Mouse (Mus musculus) limb, embryonic 15.5 days (tissue): ENCODE data around the gene Cdk2ap1. TPM values are rescaled to one million over a fixed set of nuclear protein-coding genes. Genes with fewer than 3 reads are reported as not detected.
"Not testable (repeated sequence)": the region's sequence is repeated elsewhere in the genome, so short reads cannot be mapped to it uniquely, and the experiment has no call there.

Source experiments
- ATAC-seq: fragments of 200-750 bp; cut with Nextera tagmentation; 2 replicates; pipeline ENCODE4 v1.8.0; 2017; ENCODE audit warnings: low read depth, moderate TSS enrichment; ENCODE audit not compliant: insufficient number of reproducible peaks, low FRiP score, low TSS enrichment
- H3K27ac ChIP-seq: fragments of 300-500 bp; sonication (generic); 2 replicates; pipeline ENCODE4 v1.5.1; 2015; ENCODE audit warnings: moderate library complexity, mild to moderate bottlenecking, inconsistent platforms
- H3K27me3 ChIP-seq: fragments of 300-500 bp; sonication (generic); 2 replicates; pipeline ENCODE4 v1.6.1; 2015; ENCODE audit warnings: inconsistent platforms
- H3K36me3 ChIP-seq: fragments of 300-500 bp; sonication (generic); 2 replicates; pipeline ENCODE4 v1.6.1; 2015; ENCODE audit warnings: inconsistent platforms
- H3K4me1 ChIP-seq: fragments of 300-500 bp; sonication (generic); 2 replicates; pipeline ENCODE4 v1.6.1; 2015; ENCODE audit warnings: inconsistent platforms
- H3K4me2 ChIP-seq: fragments of 300-500 bp; sonication (generic); 2 replicates; pipeline ENCODE4 v1.6.1; 2015; ENCODE audit warnings: mild to moderate bottlenecking, inconsistent platforms
- H3K4me3 ChIP-seq: fragments of 300-500 bp; sonication (generic); 2 replicates; pipeline ENCODE4 v1.5.1; 2015; ENCODE audit warnings: mild to moderate bottlenecking, inconsistent platforms
- H3K9ac ChIP-seq: fragments of 300-500 bp; sonication (generic); 2 replicates; pipeline ENCODE4 v1.6.1; 2015; ENCODE audit warnings: inconsistent platforms
- H3K9me3 ChIP-seq: fragments of 300-500 bp; sonication (generic); 2 replicates; pipeline ENCODE4 v1.6.1; 2016; ENCODE audit warnings: inconsistent platforms
- WGBS: fragments of 180-500 bp; shearing (Covaris S2); methylation state at CpG from one replicate; pipeline ENCODE4 v1.1.7; 2015; 5-methylcytosine and 5-hydroxymethylcytosine counted together
- polyA plus RNA-seq: library from polyadenylated mRNA; unstranded; fragments of >200 nt; fragmentation: Nextera tagmentation; extraction: Ambion mirVana; gene quantifications from 2 replicates; pipeline ENCODE4 v1.2.1, GENCODE M21; 2015

Gene Cdk2ap1
- 37.7 and 49.2 TPM in 2 replicates for polyA plus RNA-seq

DNA sequence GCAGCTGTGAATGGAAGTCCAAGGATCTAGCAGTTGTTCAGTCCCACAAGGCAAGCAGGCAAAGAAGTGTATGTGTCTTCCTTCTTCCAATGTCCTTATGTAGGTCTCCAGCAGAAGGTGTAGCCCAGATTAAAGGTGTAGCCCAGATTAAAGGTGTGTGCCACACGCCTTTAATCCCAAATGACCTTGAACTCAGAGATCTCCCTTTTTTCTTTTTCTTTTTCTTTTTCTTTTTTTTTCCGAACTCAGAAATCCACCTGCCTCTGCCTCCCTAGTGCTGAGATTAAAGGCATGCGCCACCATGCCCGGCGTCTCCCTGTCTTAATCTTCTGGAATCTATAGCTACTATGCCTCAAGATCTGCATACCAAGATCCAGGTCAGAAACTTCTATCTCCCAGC, at the start of gene Cdk2ap1:
Gene Cdk2ap1, minus strand, starts transcription at position 101 of the 400 bp plus-strand sequence.
- not testable (repeated sequence) for H3K4me2 ChIP-seq, H3K27ac ChIP-seq, H3K36me3 ChIP-seq, ATAC-seq, H3K27me3 ChIP-seq, H3K9ac ChIP-seq, H3K4me1 ChIP-seq, H3K9me3 ChIP-seq, H3K4me3 ChIP-seq
- WGBS: 88% methylated on average over 5 of the region's 5 CpGs

DNA sequence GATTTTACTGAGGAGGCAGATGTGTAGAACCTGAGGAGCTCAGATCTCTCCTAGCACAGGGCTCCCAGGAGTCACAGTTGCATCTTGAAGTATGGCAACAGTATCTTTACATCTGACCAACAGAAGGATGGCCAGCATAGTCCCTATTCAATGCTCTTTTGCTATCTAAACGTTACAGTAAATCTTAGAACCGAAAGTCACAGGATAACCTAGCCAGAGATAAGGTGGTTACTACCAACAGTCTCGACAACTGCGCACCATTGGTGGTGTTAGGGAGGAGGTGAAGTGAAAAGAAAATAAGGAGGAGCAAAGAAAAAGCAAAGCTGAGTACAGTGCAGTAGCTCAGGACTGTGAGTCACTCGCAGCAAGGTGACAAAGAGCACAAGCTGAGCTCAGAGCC, 49.3 kb upstream of the Cdk2ap1 start:
- peaks cover 53% of the 10 kb centered on the region for H3K36me3 ChIP-seq
- no peaks in the 10 kb centered on the region for H3K9me3 ChIP-seq
- no peak for ATAC-seq
- no peak overlapping the region for H3K4me2 ChIP-seq
- no peak overlapping the region for H3K9ac ChIP-seq
- no peak overlapping the region for H3K27ac ChIP-seq
- no peaks in the 10 kb centered on the region for H3K27me3 ChIP-seq
- H3K4me1 ChIP-seq: no peaks in the 10 kb centered on the region
- 94% methylated on average over 5 of the region's 5 CpGs for WGBS
- no peak overlapping the region for H3K4me3 ChIP-seq

DNA sequence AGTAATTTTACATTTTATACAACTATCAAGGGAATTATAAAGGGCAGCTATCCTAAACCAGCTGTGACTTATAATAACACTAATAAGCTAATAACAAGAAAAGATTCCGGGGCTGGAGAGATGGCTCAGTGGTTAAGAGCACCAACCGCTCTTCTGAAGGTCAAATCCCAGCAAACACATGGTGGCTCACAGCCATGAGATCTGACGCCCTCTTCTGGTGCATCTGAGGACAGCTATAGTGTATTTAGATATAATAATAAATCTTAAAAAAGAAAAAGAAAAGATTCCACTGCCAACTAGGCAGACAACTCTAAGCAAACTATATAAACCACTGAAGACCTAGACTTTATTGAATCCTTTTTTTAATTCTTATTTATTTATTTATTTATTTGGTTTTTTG, 47.9 kb upstream of the Cdk2ap1 start:
- Histone ChIP-seq H3K9me3 (no peaks in the 10 kb centered on the region), H3K4me1 (no peaks in the 10 kb centered on the region), H3K36me3 (peaks cover 65% of the 10 kb centered on the region), H3K27me3 (no peaks in the 10 kb centered on the region), H3K9ac (no peak overlapping the region), H3K4me3 (no peak overlapping the region), H3K27ac (no peak overlapping the region), H3K4me2 (no peak overlapping the region)
- 73% methylated on average over 3 of the region's 3 CpGs for WGBS
- no peak for ATAC-seq

DNA sequence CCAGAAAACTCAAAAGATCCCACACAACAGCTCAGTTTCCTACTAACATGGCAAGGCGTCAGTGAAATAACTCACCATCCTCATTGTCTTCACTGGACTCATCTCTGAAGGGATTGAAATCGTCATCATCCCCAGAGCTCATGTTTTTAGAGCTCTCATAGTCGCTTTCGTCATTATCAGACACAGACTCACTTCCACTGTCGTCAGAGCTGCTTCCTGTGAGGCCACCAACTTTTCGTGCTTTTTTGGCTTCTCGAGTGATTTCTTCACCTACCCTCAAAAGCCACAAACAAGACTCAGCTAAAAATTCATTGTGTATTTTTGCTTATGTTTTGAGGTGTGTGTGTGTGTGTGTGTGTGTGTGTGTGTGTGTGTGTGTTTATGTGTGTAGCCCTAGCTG, 30.8 kb upstream of the Cdk2ap1 start:
- no peak overlapping the region for H3K4me3 ChIP-seq
- no peaks in the 10 kb centered on the region for H3K27me3 ChIP-seq
- H3K9ac ChIP-seq: no peak overlapping the region
- no peaks in the 10 kb centered on the region for H3K4me1 ChIP-seq
- no peak for ATAC-seq
- H3K9me3 ChIP-seq: no peaks in the 10 kb centered on the region
- H3K4me2 ChIP-seq: no peak overlapping the region
- no peak overlapping the region for H3K27ac ChIP-seq
- 88% methylated on average over 7 of the region's 7 CpGs for WGBS
- peaks cover 81% of the 10 kb centered on the region for H3K36me3 ChIP-seq

DNA sequence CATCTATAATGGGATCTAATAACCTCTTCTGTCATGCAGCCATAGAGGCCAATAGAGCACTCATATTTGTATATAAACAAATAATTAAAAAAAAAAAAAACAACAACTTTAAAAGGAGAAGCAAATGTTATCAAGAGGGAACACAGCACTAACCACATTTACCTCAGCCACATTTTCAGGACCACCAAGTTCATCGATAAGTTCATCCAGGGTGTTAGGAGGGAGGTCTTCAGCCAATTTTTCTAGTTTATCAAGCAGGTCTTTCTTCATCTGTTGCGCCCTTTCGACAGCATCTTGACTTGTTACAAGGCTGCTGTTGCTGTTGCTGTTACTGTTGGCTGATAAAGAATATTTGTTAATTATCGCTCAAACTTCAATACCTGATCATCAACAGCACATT, 29.5 kb upstream of the Cdk2ap1 start:
- no peaks in the 10 kb centered on the region for H3K9me3 ChIP-seq
- ATAC-seq: no peak
- WGBS: 99% methylated on average over 4 of the region's 4 CpGs
- no peaks in the 10 kb centered on the region for H3K4me1 ChIP-seq
- H3K27me3 ChIP-seq: no peaks in the 10 kb centered on the region
- no peak overlapping the region for H3K4me2 ChIP-seq
- H3K36me3 ChIP-seq: peaks cover 83% of the 10 kb centered on the region
- H3K27ac ChIP-seq: no peak overlapping the region
- H3K4me3 ChIP-seq: no peak overlapping the region
- no peak overlapping the region for H3K9ac ChIP-seq

DNA sequence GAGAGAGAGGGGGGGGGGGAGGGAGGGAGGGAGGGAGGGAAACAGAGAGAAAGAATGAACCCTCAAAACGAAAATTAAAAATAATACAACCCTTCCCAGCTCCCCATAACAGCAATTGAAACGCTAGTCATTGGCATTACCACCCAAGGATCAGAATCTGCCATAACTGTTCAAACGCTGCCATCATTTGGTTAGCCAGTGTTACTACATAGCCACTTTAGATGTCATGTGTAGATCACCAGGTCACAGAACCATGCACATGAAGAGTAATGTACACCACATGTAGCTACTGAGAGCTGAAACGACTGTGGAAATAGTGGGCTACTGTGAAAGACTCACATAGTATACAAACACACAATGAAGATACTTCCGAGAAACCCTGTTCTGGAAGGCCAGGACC, 25.1 kb upstream of the Cdk2ap1 start:
- H3K9me3 ChIP-seq: no peaks in the 10 kb centered on the region
- WGBS: 68% methylated on average over 5 of the region's 5 CpGs
- H3K27me3 ChIP-seq: no peaks in the 10 kb centered on the region
- peaks cover 85% of the 10 kb centered on the region for H3K36me3 ChIP-seq
- no peak overlapping the region for H3K9ac ChIP-seq
- H3K4me2 ChIP-seq: no peak overlapping the region
- no peak overlapping the region for H3K27ac ChIP-seq
- no peaks in the 10 kb centered on the region for H3K4me1 ChIP-seq
- H3K4me3 ChIP-seq: no peak overlapping the region
- no peak for ATAC-seq

DNA sequence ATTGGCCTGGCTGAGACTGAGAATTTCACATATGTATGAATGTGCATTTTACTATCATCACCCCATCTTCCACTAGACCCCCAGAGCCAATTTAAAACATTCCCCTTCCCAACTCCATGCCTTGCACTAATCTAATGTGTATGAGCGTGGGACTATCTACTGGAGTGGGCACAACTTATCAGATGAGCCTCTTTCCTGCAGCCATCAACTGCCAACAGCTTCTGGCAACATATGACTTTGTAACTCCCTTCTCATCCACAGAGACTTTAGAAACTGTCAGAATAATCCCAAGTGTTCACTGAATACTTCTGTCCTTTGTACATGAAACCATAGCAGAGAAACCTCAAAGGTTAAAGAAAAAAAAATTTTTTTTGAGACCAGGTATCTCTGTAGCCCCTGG, 17.2 kb upstream of the Cdk2ap1 start:
- Histone ChIP-seq H3K4me3 (no peak overlapping the region), H3K4me2 (no peak overlapping the region), H3K9ac (no peak overlapping the region), H3K9me3 (no peaks in the 10 kb centered on the region), H3K27ac (no peak overlapping the region), H3K27me3 (no peaks in the 10 kb centered on the region), H3K36me3 (peaks cover 85% of the 10 kb centered on the region), H3K4me1 (no peaks in the 10 kb centered on the region)
- no peak for ATAC-seq
- 86% methylated on average over 1 of the region's 1 CpGs for WGBS

DNA sequence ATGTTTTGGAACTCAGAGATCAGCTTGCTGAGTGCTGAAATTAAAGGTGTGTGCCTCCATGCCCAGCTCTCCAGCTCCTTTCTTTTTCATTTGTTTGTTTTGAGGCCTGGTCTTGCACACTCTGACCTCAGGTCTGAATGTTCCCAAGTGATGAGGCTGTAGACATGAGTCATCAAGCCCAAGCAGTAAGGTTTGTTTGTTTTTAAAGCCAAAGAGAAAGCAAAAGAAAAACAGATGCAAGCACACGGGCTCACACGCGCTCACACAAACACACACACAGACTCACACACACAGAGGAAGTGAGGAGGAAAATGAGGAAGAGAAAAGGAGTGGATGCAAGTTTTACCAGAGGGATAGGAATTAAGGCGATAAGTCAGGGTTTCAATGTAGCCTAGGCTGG, 14.3 kb upstream of the Cdk2ap1 start:
- H3K9ac ChIP-seq: no peak overlapping the region
- H3K36me3 ChIP-seq: peaks cover 84% of the 10 kb centered on the region
- H3K4me2 ChIP-seq: no peak overlapping the region
- no peak overlapping the region for H3K27ac ChIP-seq
- WGBS: 93% methylated on average over 4 of the region's 4 CpGs
- no peaks in the 10 kb centered on the region for H3K27me3 ChIP-seq
- no peaks in the 10 kb centered on the region for H3K4me1 ChIP-seq
- no peaks in the 10 kb centered on the region for H3K9me3 ChIP-seq
- no peak overlapping the region for H3K4me3 ChIP-seq
- ATAC-seq: no peak

DNA sequence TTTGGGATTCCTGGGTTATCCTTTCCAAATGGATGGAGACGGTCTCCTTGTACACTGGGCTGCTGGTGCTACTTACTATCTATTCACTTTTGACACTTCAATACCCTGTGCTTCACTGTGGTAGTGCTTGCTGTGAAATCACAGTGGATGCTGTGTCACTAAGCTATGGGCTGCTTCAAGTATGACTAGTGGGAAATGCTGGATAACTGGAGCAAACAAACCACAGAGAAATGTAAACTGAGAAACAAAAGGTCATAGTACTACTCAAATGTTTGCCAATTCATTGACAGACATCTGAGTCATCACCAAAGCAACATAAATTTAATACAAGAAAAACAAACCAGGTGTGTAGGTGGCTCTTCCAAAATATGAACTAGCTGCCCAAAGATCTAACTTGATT, 13.5 kb upstream of the Cdk2ap1 start:
- WGBS: 98% methylated on average over 1 of the region's 1 CpGs
- H3K36me3 ChIP-seq: peaks cover 84% of the 10 kb centered on the region

DNA sequence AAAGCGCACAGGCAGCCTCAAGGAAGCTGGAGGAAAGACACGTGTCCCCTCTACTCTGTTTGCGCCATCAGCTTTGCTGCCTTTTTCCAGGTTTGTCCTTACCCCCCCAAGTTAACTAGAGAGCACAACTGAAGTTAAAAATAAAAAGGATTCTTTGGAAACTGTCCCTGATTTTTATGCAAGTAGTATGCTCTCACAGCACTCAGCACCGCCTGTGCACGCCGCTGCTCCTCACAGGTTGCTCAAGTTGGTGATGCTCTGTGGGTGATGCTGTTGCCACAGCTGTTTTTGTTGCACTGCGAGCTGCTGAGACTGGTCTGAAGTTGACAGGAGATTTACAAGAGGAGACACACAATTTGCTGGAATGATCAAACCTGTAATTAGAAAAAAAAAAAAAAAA, 11.4 kb upstream of the Cdk2ap1 start:
- Histone ChIP-seq H3K36me3 (peaks cover 85% of the 10 kb centered on the region), H3K4me3 (no peak overlapping the region), H3K27me3 (no peaks in the 10 kb centered on the region), H3K27ac (no peak overlapping the region), H3K4me2 (no peak overlapping the region), H3K9ac (no peak overlapping the region), H3K9me3 (no peaks in the 10 kb centered on the region), H3K4me1 (no peaks in the 10 kb centered on the region)
- WGBS: 89% methylated on average over 7 of the region's 7 CpGs
- ATAC-seq: no peak

More for the DNA sequence above, 13.5 kb upstream of the Cdk2ap1 start:
- H3K4me1 ChIP-seq: no peaks in the 10 kb centered on the region
- H3K4me2 ChIP-seq: no peak overlapping the region
- no peaks in the 10 kb centered on the region for H3K27me3 ChIP-seq
- ATAC-seq: no peak
- no peak overlapping the region for H3K4me3 ChIP-seq
- H3K27ac ChIP-seq: no peak overlapping the region
- no peak overlapping the region for H3K9ac ChIP-seq
- H3K9me3 ChIP-seq: no peaks in the 10 kb centered on the region

DNA sequence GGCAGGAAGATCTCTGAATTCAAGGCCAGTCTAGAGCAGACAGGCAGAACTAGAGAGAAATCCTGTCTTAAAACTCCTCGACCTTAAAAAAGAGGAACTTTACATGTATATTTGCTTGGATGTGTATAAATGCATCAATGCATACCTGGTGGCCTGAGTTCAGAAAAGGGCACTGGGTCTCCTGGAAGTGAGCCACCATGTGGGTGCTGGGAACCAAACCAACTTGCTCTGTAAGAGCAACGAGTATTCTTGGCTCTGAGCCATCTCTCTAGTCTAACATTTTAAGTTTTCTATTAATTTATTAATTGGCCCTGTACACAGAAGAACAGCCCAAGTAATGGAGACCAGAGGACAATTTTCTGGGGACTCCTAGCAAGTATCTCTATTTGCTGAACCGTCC, 3.8 kb upstream of the Cdk2ap1 start:
- WGBS: 69% methylated on average over 3 of the region's 3 CpGs
- H3K4me3 ChIP-seq: no peak overlapping the region
- H3K27me3 ChIP-seq: no peaks in the 10 kb centered on the region
- H3K4me1 ChIP-seq: no peaks in the 10 kb centered on the region
- H3K27ac ChIP-seq: no peak overlapping the region
- ATAC-seq: no peak
- no peaks in the 10 kb centered on the region for H3K9me3 ChIP-seq
- no peak overlapping the region for H3K4me2 ChIP-seq
- H3K9ac ChIP-seq: no peak overlapping the region
- peaks cover 39% of the 10 kb centered on the region for H3K36me3 ChIP-seq

DNA sequence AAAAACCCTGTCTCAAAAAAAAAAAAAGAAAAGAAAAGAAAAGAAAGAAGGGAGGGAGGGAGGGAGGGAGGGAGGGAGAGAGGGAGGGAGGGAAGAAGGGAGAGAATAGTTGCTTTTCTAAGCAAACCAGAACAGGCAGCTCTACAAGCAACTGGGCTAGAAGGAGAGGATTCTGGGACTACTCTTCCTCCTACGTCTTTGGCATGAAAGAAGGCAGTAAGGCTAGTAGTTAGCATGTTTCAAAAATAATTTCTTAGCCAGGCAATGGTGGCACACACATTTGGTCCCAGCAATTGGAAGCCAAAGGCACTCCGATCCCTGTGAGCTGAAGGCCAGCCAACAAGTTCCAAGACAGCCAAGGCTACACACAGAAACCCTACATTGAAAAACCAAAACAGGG, 2.9 kb upstream of the Cdk2ap1 start:
- Histone ChIP-seq H3K9ac (no peak overlapping the region), H3K27ac (no peak overlapping the region), H3K9me3 (no peaks in the 10 kb centered on the region), H3K4me1 (no peaks in the 10 kb centered on the region), H3K4me2 (no peak overlapping the region), H3K36me3 (peaks cover 29% of the 10 kb centered on the region), H3K27me3 (no peaks in the 10 kb centered on the region), H3K4me3 (no peak overlapping the region)
- ATAC-seq: no peak
- WGBS: 91% methylated on average over 2 of the region's 2 CpGs

DNA sequence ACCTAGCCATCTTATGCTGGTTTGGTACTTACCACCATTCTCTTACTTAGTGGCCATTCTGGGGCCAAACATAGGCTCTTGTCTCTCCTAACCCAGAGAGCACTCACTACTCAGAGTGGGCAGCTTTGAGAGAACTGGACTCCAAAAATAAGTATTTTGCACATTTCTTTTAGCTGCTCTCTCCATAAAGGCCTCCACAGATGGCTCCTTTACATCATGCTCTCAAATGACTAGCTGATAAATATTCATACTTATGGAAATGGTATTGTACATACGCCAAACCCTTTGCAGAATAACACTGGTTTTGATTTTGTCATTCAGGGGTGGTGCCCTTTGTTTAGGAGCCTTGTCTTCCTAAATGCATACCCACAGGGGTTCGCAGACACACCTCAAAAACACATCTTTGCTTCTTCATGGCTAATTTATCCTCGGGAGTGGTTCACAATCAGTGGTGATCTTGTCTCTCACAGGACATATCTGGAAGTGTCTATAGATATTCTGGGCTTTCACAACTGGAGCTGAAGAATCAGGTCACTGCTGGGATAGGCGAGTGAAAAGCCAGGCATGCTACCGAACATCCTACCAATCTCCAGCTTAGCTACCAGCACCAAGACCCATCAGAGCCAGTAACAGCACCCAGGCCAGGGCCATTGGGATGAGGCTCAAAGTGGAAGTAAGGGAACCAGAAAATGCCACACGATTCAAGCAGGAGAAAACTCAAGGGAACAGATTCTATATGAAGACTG, 1.5 kb upstream of the Cdk2ap1 start:
- no peaks in the 10 kb centered on the region for H3K9me3 ChIP-seq
- no peak for ATAC-seq
- no peak overlapping the region for H3K9ac ChIP-seq
- no peaks in the 10 kb centered on the region for H3K27me3 ChIP-seq
- H3K36me3 ChIP-seq: peaks cover 17% of the 10 kb centered on the region
- WGBS: 87% methylated on average over 6 of the region's 6 CpGs
- H3K27ac ChIP-seq: no peak overlapping the region
- no peak overlapping the region for H3K4me3 ChIP-seq
- H3K4me2 ChIP-seq: no peak overlapping the region
- H3K4me1 ChIP-seq: no peaks in the 10 kb centered on the region
